Mouse (Mus musculus): ENCODE results near the gene Ptprf. TPM values are rescaled to one million over a fixed set of nuclear protein-coding genes. Genes with fewer than 3 reads are reported as not detected.

Gene Ptprf
- total and polyA plus RNA-seq, 3 experiments, result 5.8 to 7.8 (median 6.3) TPM

- TF ChIP-seq POLR2A (IDR thresholded peaks at IDR 0.05; ENCODE audit: insufficient read depth, low read depth, low read length) (no peak), CTCF (IDR thresholded peaks at IDR 0.05) (no peak), EP300 (IDR thresholded peaks at IDR 0.05; ENCODE audit: insufficient read depth, low read depth, low read length) (no peak)
- H3K27ac ChIP-seq, result no peak overlapping the region
- no peaks in the 10 kb centered on the region for H3K79me2 ChIP-seq (replicated peaks; ENCODE audit: control insufficient read depth, insufficient read depth, low read length)
- H3K4me3 ChIP-seq, result no peak overlapping the region
- no peak overlapping the region for H3K9ac ChIP-seq (ENCODE audit: low read depth, low read length)
- DNase-seq, result no peak
- H3K4me1 ChIP-seq (ENCODE audit: control insufficient read depth, insufficient read depth, low read length), result no peaks in the 10 kb centered on the region
- intact Hi-C loops (cut with DNase I), result no loop called here
- H3K36me3 ChIP-seq (ENCODE audit: control insufficient read depth, insufficient read depth, low read length), result no peaks in the 10 kb centered on the region
- no peaks in the 10 kb centered on the region for H3K27me3 ChIP-seq (ENCODE audit: control insufficient read depth, insufficient read depth, low read length)
- 56% methylated on average over 4 of the region's 4 CpGs for WGBS
Measured at GRCm38 (mm10) chr4:118304984-118305383, 13.8 kb upstream of the Ptprf start.

- Histone ChIP-seq H3K79me2 (replicated peaks; ENCODE audit: control insufficient read depth, insufficient read depth, low read length) (no peaks in the 10 kb centered on the region), H3K4me3 (no peak overlapping the region), H3K4me1 (ENCODE audit: control insufficient read depth, insufficient read depth, low read length) (no peaks in the 10 kb centered on the region), H3K27ac (no peak overlapping the region), H3K9ac (ENCODE audit: low read depth, low read length) (no peak overlapping the region), H3K27me3 (ENCODE audit: control insufficient read depth, insufficient read depth, low read length) (no peaks in the 10 kb centered on the region; the same call in 1 of the 2 replicates), H3K36me3 (ENCODE audit: control insufficient read depth, insufficient read depth, low read length) (no peaks in the 10 kb centered on the region)
- no peak for DNase-seq
- TF ChIP-seq EP300 (IDR thresholded peaks at IDR 0.05; ENCODE audit: insufficient read depth, low read depth, low read length) (no peak), CTCF (IDR thresholded peaks at IDR 0.05) (no peak), POLR2A (IDR thresholded peaks at IDR 0.05; ENCODE audit: insufficient read depth, low read depth, low read length) (no peak)
- intact Hi-C loops (cut with DNase I), result no loop called here
- WGBS, result 17% methylated on average over 5 of the region's 5 CpGs
Measured at GRCm38 (mm10) chr4:118297844-118298243, 6.6 kb upstream of the Ptprf start.

GRCm38 (mm10) chr4:118295651-118296561, 4.7 kb upstream of the Ptprf start:
- intact Hi-C loops (cut with DNase I), result no loop called here
- no peak for DNase-seq
- 42% methylated on average over 17 of the region's 17 CpGs for WGBS
- Histone ChIP-seq H3K79me2 (replicated peaks; ENCODE audit: control insufficient read depth, insufficient read depth, low read length) (no peaks in the 10 kb centered on the region), H3K4me3 (no peak overlapping the region), H3K9ac (ENCODE audit: low read depth, low read length) (no peak overlapping the region), H3K27ac (no peak overlapping the region), H3K4me1 (ENCODE audit: control insufficient read depth, insufficient read depth, low read length) (no peaks in the 10 kb centered on the region), H3K36me3 (ENCODE audit: control insufficient read depth, insufficient read depth, low read length) (no peaks in the 10 kb centered on the region), H3K27me3 (ENCODE audit: control insufficient read depth, insufficient read depth, low read length) (peaks cover 1% of the 10 kb centered on the region)
- no peak for TF ChIP-seq EP300 (IDR thresholded peaks at IDR 0.05; ENCODE audit: insufficient read depth, low read depth, low read length)
- no peak for TF ChIP-seq CTCF (IDR thresholded peaks at IDR 0.05)
- TF ChIP-seq POLR2A (IDR thresholded peaks at IDR 0.05; ENCODE audit: insufficient read depth, low read depth, low read length), result no peak

- 81% methylated on average over 4 of the region's 4 CpGs for WGBS
- intact Hi-C loops (cut with DNase I), result loop anchor here (5.0 kb wide), 1 partner anchor 148 kb away; no protein-coding TSS in a partner anchor
- no peak for DNase-seq
Measured at GRCm38 (mm10) chr4:118294811-118295210, 3.6 kb upstream of the Ptprf start.

GRCm38 (mm10) chr4:118292741-118293306, 1.6 kb upstream of the Ptprf start:
- H3K27me3 ChIP-seq (ENCODE audit: control insufficient read depth, insufficient read depth, low read length), result peaks cover 3% of the 10 kb centered on the region
- no peaks in the 10 kb centered on the region for H3K79me2 ChIP-seq (replicated peaks; ENCODE audit: control insufficient read depth, insufficient read depth, low read length)
- intact Hi-C loops (cut with DNase I), result loop anchor here (1.0 to 5.0 kb wide), 3 partner anchors 77 to 203 kb away; no protein-coding TSS in a partner anchor
- WGBS, result 9% methylated on average over 11 of the region's 11 CpGs
- TF ChIP-seq POLR2A (IDR thresholded peaks at IDR 0.05; ENCODE audit: insufficient read depth, low read depth, low read length) (no peak), EP300 (IDR thresholded peaks at IDR 0.05; ENCODE audit: insufficient read depth, low read depth, low read length) (peak; percentile 89), CTCF (IDR thresholded peaks at IDR 0.05) (no peak)
- no peak overlapping the region for H3K4me3 ChIP-seq
- H3K4me1 ChIP-seq (ENCODE audit: control insufficient read depth, insufficient read depth, low read length), result no peaks in the 10 kb centered on the region
- no peak overlapping the region for H3K27ac ChIP-seq
- peak; percentile 71 to 83 for DNase-seq
- H3K9ac ChIP-seq (ENCODE audit: low read depth, low read length), result no peak overlapping the region
- no peaks in the 10 kb centered on the region for H3K36me3 ChIP-seq (ENCODE audit: control insufficient read depth, insufficient read depth, low read length)

More at GRCm38 (mm10) chr4:118294811-118295210, 3.6 kb upstream of the Ptprf start:
- no peaks in the 10 kb centered on the region for H3K36me3 ChIP-seq (ENCODE audit: control insufficient read depth, insufficient read depth, low read length)
- H3K4me1 ChIP-seq (ENCODE audit: control insufficient read depth, insufficient read depth, low read length), result no peaks in the 10 kb centered on the region
- H3K4me3 ChIP-seq, result no peak overlapping the region
- H3K27me3 ChIP-seq (ENCODE audit: control insufficient read depth, insufficient read depth, low read length), result peaks cover 3% of the 10 kb centered on the region
- H3K9ac ChIP-seq (ENCODE audit: low read depth, low read length), result no peak overlapping the region
- H3K79me2 ChIP-seq (replicated peaks; ENCODE audit: control insufficient read depth, insufficient read depth, low read length), result no peaks in the 10 kb centered on the region
- TF ChIP-seq CTCF (IDR thresholded peaks at IDR 0.05) (no peak), EP300 (IDR thresholded peaks at IDR 0.05; ENCODE audit: insufficient read depth, low read depth, low read length) (no peak), POLR2A (IDR thresholded peaks at IDR 0.05; ENCODE audit: insufficient read depth, low read depth, low read length) (no peak)
- no peak overlapping the region for H3K27ac ChIP-seq

Measured in heart, adult 2 months (tissue).